Mouse (Mus musculus): ENCODE measurements around the gene Cfap69.

GRCm38 (mm10) chr5:5686973-5687372 lies 22.9 kb upstream of the Cfap69 start:
- TF ChIP-seq CTCF (IDR thresholded peaks at IDR 0.05; ENCODE audit: control insufficient read depth, insufficient read depth, insufficient read length) (no peak), CEBPB (IDR thresholded peaks at IDR 0.05; ENCODE audit: low read depth) (no peak)
